Mouse (Mus musculus): ENCODE data around the gene Rasgef1c. TPM values are rescaled to one million over a fixed set of nuclear protein-coding genes. Genes with fewer than 3 reads are reported as not detected.

Gene Rasgef1c
- polyA plus RNA-seq, 2 experiments: not detected

GRCm38 (mm10) chr11:49969692-49970091 is 68.1 kb downstream of the Rasgef1c start:
- ATAC-seq (ENCODE audit: insufficient read depth): no peak
- no peak for TF ChIP-seq CTCF (IDR thresholded peaks at IDR 0.05; ENCODE audit: low read depth)
- TF ChIP-seq EP300 (IDR thresholded peaks at IDR 0.05; ENCODE audit: low read depth): no peak
- 46% methylated on average over 2 of the region's 2 CpGs for WGBS (ENCODE audit: insufficient replicate concordance)

GRCm38 (mm10) chr11:49973657-49974340 is 72.2 kb downstream of the Rasgef1c start:
- no peak overlapping the region for H3K4me2 ChIP-seq (ENCODE audit: low read depth)
- H3K27ac ChIP-seq: no peak overlapping the region
- H3K36me3 ChIP-seq (replicated peaks; ENCODE audit: control insufficient read depth, insufficient read depth, low read depth): no peaks in the 10 kb centered on the region
- DNase-seq (ENCODE audit: low read depth in 3 of 3, low spot score in 3 of 3): no peak
- no peak overlapping the region for H3K9ac ChIP-seq (replicated peaks)
- WGBS (ENCODE audit: insufficient replicate concordance): 67% methylated on average over 10 of the region's 10 CpGs
- H3K4me1 ChIP-seq (replicated peaks; ENCODE audit: control insufficient read depth in 2 of 2, insufficient read depth in 2 of 2, low read length in 1 of 2): no peaks in the 10 kb centered on the region
- ATAC-seq (ENCODE audit: insufficient read depth): no peak
- H3K9me3 ChIP-seq (ENCODE audit: control insufficient read depth, low read length): no peaks in the 10 kb centered on the region; the same call in 1 of the 2 replicates
- no peak for TF ChIP-seq CTCF (IDR thresholded peaks at IDR 0.05; ENCODE audit: low read depth)
- TF ChIP-seq EP300 (IDR thresholded peaks at IDR 0.05; ENCODE audit: low read depth): no peak
- no peak overlapping the region for H3K4me3 ChIP-seq (ENCODE audit: insufficient read depth in 1 of 2, low read depth in 2 of 2, low read length in 2 of 2)
- H3K27me3 ChIP-seq (ENCODE audit: control insufficient read depth, insufficient read depth, low read length): no peaks in the 10 kb centered on the region

More at GRCm38 (mm10) chr11:49969692-49970091, 68.1 kb downstream of the Rasgef1c start:
- no peak for DNase-seq (ENCODE audit: low read depth in 3 of 3, low spot score in 3 of 3)
- no peak overlapping the region for H3K4me3 ChIP-seq (ENCODE audit: insufficient read depth in 1 of 2, low read depth in 2 of 2, low read length in 2 of 2)
- H3K36me3 ChIP-seq (replicated peaks; ENCODE audit: control insufficient read depth, insufficient read depth, low read depth): no peaks in the 10 kb centered on the region
- no peak overlapping the region for H3K9ac ChIP-seq (replicated peaks)
- no peak overlapping the region for H3K4me2 ChIP-seq (ENCODE audit: low read depth)
- H3K27ac ChIP-seq: no peak overlapping the region
- peaks cover 0 to 8% of the 10 kb centered on the region in 2 experiments; a peak in 2 of 4 replicates for H3K4me1 ChIP-seq (replicated peaks; ENCODE audit: control insufficient read depth in 2 of 2, insufficient read depth in 2 of 2, low read length in 1 of 2)
- no peaks in the 10 kb centered on the region; the same call in 1 of the 2 replicates for H3K9me3 ChIP-seq (ENCODE audit: control insufficient read depth, low read length)
- no peaks in the 10 kb centered on the region for H3K27me3 ChIP-seq (ENCODE audit: control insufficient read depth, insufficient read depth, low read length)

DNA sequence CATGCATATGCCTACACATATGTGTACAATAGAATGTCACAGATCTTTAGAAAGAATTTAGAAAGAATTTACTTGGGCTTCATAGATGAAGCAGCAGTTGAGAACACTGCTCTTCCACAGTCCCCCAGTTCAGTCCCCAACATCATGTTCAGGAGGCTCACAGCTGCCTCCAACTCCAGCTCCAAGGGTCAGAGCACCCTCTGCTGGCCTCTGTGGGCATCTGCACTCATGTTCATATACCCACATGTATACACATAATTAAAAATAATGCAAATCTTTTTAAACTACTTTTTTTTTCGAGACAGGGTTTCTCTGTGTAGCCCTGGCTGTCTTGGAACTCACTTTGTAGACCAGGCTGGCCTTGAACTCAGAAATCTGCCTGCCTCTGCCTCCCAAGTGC is 73.0 kb downstream of the Rasgef1c start:
- no peak overlapping the region for H3K9ac ChIP-seq (replicated peaks)
- WGBS (ENCODE audit: insufficient replicate concordance): 42% methylated on average over 1 of the region's 1 CpGs

DNA sequence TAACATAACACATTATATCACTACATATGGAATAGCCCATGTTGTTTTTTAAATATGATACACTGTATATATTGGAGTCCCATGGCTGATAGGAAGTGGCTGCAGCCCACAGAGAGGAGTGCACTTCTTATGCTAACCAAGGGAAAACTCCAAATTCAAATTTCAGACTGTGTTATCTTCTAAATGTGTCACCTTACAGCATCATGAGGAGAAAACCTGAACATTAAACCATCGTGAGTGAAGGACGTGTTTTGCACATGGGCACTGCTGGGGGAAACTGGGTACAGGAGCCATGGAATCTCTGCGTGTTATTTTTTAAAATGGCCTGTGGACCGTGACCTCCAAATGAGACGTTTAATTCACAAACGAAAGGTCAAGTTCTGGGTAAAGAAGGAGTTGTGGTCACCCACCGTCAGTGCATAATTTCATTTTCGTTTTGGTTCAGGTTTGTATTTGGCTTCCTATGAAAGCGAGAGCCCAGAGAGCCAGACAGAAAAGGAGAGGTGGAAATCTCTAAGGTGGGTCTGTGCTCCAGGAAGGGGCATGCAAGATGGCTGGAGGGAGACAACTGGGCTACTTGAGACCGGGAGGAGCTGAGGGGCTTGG is 76.4 kb downstream of the Rasgef1c start:
- DNase-seq (ENCODE audit: low read depth in 3 of 3, low spot score in 3 of 3) (no peak), ATAC-seq (ENCODE audit: insufficient read depth) (no peak)
- no peaks in the 10 kb centered on the region for H3K36me3 ChIP-seq (replicated peaks; ENCODE audit: control insufficient read depth, insufficient read depth, low read depth)
- H3K4me2 ChIP-seq (ENCODE audit: low read depth): no peak overlapping the region
- no peak overlapping the region for H3K27ac ChIP-seq
- 76% methylated on average over 10 of the region's 10 CpGs for WGBS (ENCODE audit: insufficient replicate concordance)
- H3K9me3 ChIP-seq (ENCODE audit: control insufficient read depth, low read length): no peaks in the 10 kb centered on the region; the same call in 1 of the 2 replicates
- TF ChIP-seq CTCF (IDR thresholded peaks at IDR 0.05; ENCODE audit: low read depth) (no peak), EP300 (IDR thresholded peaks at IDR 0.05; ENCODE audit: low read depth) (no peak)
- H3K4me1 ChIP-seq (replicated peaks; ENCODE audit: control insufficient read depth in 2 of 2, insufficient read depth in 2 of 2, low read length in 1 of 2): peaks cover 25 to 29% of the 10 kb centered on the region in 2 experiments
- H3K27me3 ChIP-seq (ENCODE audit: control insufficient read depth, insufficient read depth, low read length): no peaks in the 10 kb centered on the region
- no peak overlapping the region for H3K4me3 ChIP-seq (ENCODE audit: insufficient read depth in 1 of 2, low read depth in 2 of 2, low read length in 2 of 2)
- no peak overlapping the region for H3K9ac ChIP-seq (replicated peaks)

More for the DNA sequence above, 73.0 kb downstream of the Rasgef1c start:
- Histone ChIP-seq H3K27me3 (ENCODE audit: control insufficient read depth, insufficient read depth, low read length) (no peaks in the 10 kb centered on the region), H3K27ac (no peak overlapping the region), H3K4me1 (replicated peaks; ENCODE audit: control insufficient read depth in 2 of 2, insufficient read depth in 2 of 2, low read length in 1 of 2) (no peaks in the 10 kb centered on the region), H3K4me3 (ENCODE audit: insufficient read depth in 1 of 2, low read depth in 2 of 2, low read length in 2 of 2) (no peak overlapping the region), H3K4me2 (ENCODE audit: low read depth) (no peak overlapping the region), H3K9me3 (ENCODE audit: control insufficient read depth, low read length) (no peaks in the 10 kb centered on the region; the same call in 1 of the 2 replicates), H3K36me3 (replicated peaks; ENCODE audit: control insufficient read depth, insufficient read depth, low read depth) (no peaks in the 10 kb centered on the region)
- TF ChIP-seq EP300 (IDR thresholded peaks at IDR 0.05; ENCODE audit: low read depth): no peak
- peak; percentile 49 for TF ChIP-seq CTCF (IDR thresholded peaks at IDR 0.05; ENCODE audit: low read depth)
- DNase-seq (ENCODE audit: low read depth in 3 of 3, low spot score in 3 of 3) (no peak), ATAC-seq (ENCODE audit: insufficient read depth) (no peak)

- H3K4me2 ChIP-seq (ENCODE audit: low read depth): no peak overlapping the region
- no peak overlapping the region for H3K27ac ChIP-seq
- H3K9me3 ChIP-seq (ENCODE audit: control insufficient read depth, low read length): no peaks in the 10 kb centered on the region; the same call in 1 of the 2 replicates
- DNase-seq (ENCODE audit: low read depth in 3 of 3, low spot score in 3 of 3) (no peak), ATAC-seq (ENCODE audit: insufficient read depth) (no peak)
- H3K9ac ChIP-seq (replicated peaks): no peak overlapping the region
- 85% methylated on average over 8 of the region's 8 CpGs for WGBS (ENCODE audit: insufficient replicate concordance)
- TF ChIP-seq CTCF (IDR thresholded peaks at IDR 0.05; ENCODE audit: low read depth) (no peak), EP300 (IDR thresholded peaks at IDR 0.05; ENCODE audit: low read depth) (no peak)
- H3K4me3 ChIP-seq (ENCODE audit: insufficient read depth in 1 of 2, low read depth in 2 of 2, low read length in 2 of 2): no peak overlapping the region
- peaks cover 30 to 37% of the 10 kb centered on the region in 2 experiments for H3K4me1 ChIP-seq (replicated peaks; ENCODE audit: control insufficient read depth in 2 of 2, insufficient read depth in 2 of 2, low read length in 1 of 2)
- no peaks in the 10 kb centered on the region for H3K27me3 ChIP-seq (ENCODE audit: control insufficient read depth, insufficient read depth, low read length)
- no peaks in the 10 kb centered on the region for H3K36me3 ChIP-seq (replicated peaks; ENCODE audit: control insufficient read depth, insufficient read depth, low read depth)
Measured at GRCm38 (mm10) chr11:49978935-49979334, 77.3 kb downstream of the Rasgef1c start.

Data from liver, embryonic 14.5 days (tissue).